Mouse (Mus musculus) megakaryocyte, embryonic 14.5 days (primary cell): ENCODE measurements around the gene Foxn4.

Experiments used
- FLI1 ChIP-seq: IDR thresholded peaks from 2 replicates; pipeline ENCODE4 v1.6.1; 2012; ENCODE audit warnings: low read length, inconsistent platforms, mixed read lengths
- GATA1 ChIP-seq: IDR thresholded peaks from 3 replicates; pipeline ENCODE4 v1.6.1; 2012; ENCODE audit warnings: mixed read lengths, low read length, inconsistent platforms, borderline replicate concordance

- TF ChIP-seq GATA1 (no peak), FLI1 (no peak)
These were observed 49.6 kb upstream of the Foxn4 start for GRCm38 (mm10) chr5:114323105-114323790.
